Mouse (Mus musculus) retina, postnatal 7 days (tissue): ENCODE results near the gene 1190005I06Rik.

ENCODE experiments used
- DNase-seq: peaks from one replicate; pipeline ENCODE4 v3.0.0-alpha.2; 2012; ENCODE audit warnings: low read depth, low spot score

1190005I06Rik gene

DNA sequence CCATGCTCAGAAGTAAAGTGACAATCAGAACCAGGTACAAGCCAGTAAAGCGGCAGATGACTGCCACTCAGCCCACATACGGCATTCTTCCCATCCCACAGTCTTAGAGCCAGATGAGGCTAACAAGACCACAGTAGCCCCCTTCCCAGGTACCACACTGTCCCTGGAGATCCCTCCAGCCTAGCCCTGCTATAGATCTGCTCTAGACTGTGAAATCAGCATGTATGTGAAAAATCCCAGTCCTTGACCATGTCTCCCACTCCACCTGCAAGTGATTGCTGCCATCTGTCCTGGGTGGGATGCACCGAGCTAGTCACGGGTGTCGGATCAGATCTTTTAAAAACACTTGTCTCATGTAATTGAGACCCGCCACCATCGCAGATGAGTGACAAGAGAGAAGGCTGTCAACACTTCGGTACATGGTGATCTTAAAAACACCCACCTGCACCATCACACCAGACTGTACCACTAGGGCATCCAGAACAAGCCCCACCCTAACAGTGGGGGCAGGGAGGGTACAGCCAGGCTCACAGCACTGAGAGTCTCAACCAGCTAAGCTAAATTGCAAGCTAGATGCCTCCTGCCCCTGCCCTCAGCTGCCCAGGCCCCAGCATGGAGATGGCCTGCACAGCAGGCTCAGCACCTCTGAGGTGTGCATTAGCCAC lies 67.0 kb downstream of the 1190005I06Rik start:
- DNase-seq = no peak

DNA sequence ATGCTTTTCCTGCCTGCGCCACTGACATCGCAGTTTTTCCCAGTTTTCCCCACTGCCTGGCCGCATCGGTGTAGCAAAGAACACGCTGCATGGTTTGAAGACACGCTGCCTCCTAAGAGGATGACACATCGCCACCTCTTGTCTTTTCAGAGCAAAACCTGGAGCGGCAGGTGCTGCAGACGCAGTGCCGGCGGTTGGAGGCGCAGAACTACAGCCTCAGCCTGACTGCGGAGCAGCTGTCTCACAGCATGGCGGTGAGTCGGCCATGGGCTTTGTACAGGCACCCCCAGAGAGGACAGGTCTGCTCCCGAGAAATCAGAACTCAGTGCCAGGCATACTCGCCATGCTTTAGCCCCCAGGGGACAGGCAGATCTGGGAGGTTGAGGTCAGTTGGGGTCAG lies 69.6 kb downstream of the 1190005I06Rik start:
- DNase-seq = no peak

DNA sequence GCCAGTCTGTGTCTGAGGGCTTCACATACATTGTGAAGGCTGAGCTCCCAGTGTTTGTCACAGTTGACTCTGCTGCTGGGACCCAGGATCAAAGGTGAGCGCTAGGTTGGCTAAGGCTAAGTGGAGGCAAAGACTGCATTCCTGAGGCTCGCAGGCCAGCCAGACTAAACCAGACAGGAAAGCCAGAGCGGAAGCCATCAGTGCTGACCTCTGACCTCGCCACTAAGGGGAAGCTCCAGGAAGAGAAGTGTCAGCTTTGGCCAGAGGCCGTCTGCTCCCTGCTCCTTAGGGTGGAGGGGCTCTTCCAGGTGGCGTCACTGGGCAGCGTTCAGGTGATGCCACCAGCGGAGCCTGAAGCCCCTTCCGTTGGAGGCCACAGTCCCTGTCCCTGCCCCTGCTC lies 71.6 kb downstream of the 1190005I06Rik start:
- DNase-seq = no peak

DNA sequence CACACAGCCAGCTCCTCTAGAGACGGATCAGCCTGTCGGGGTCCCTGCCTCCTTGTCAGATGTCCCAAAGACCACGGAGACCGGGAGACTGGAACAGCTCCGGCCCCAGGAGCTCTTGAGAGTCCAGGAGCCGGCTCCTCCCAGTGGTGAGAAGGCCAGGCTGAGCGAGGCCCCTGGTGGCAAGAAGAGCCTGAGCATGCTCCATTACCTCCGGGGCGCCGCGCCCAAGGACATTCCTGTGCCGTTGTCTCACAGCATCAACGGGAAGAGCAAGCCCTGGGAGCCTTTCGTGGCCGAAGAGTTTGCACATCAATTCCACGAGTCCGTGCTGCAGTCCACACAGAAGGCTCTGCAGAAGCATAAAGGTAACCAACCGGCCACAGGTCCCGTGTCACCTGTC lies 72.5 kb downstream of the 1190005I06Rik start:
- DNase-seq = no peak

DNA sequence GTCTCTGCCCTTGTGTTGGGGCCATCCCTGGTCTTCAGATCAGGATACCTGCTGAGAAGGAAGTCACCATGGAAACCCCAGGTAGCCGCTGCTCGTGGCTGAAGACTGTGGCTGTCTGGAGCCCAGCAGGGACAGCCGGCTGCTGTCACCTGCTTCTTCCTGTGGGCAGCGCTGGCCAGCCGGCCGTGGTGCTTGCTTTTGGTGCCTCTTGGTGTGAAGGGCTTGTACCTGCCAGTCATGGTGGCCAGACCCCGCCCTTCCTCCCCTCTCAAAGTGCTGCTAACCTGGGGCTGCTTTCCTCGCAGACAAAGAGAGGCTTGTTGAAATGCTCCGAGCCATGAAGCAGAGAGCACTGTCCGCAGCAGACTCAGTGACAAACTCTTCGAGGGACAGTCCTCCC lies 73.6 kb downstream of the 1190005I06Rik start:
- no peak for DNase-seq

DNA sequence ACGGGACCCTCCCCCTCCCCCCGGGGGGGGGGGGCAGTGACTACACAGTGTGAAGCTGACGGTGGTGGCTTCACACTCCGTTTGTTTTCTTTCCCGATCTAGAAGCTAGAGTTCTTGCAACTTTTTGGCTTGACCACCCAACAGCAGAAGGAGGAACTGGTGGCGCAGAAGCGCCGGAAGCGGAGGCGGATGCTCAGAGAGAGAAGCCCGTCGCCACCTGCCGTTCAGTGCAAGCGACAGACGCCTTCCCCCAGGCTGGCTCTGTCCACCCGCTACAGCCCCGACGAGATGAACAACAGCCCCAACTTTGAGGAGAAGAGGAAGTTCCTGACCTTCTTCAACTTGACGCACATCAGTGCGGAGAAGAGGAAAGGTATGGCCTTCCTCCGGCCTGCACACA lies 74.9 kb downstream of the 1190005I06Rik start:
- no peak for DNase-seq

DNA sequence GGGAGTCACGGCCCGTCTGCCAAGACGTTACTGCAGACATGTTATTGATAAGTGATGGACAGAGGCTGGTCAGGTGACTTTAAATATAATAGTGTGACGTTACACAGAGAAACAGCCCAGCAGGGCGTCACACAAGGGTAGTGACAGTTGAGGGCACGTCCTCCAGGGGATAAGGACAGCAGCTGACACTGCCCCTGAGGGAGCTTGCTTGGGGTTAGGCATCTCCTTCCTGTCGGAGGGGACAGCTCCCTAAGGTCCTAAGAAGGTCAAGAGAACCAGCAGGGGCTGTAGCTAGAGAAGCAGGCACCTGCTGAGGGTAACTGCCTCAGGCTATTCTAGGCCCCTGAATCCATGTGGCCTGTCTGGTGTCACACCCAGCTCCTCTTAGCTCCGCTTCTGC lies 75.9 kb downstream of the 1190005I06Rik start:
- DNase-seq = no peak

DNA sequence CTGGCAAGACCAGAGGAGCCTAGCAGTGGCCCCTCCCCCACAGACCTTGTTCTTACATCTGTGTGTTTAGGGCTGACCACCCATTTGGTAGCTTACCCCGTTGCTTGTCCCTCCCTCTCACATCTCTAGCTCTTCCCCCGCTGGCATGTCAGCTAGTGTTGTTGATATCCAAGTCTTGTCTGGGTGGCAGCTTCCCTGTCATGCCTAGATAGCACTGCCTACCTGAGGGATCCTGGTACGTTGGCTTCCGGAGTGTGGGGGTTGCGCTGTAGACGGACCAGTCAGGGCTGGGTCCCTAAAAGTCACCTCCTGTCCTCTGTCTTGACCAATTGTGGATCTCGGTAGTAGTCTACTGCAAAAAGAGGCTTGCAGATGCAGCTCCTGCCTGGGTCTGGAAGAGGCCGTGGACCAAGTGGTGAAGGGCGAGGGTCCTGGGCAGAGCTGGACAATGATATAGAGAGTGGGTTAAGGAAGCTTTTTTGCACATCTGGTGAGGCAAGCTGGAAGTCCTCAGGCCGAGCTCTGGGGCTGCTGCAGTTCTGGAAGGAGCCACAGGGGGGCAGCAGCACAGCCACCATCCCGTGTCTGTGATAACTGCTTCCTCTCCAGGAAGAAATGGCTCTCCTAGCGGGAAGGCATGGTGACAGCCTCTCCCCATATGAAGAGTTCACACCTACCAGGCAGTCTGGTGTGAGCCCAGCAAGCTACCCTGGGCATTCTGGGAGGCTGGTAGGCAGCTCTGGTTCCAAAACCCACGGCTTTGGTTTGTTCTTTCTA lies 77.3 kb downstream of the 1190005I06Rik start:
- DNase-seq = peak; percentile 57

DNA sequence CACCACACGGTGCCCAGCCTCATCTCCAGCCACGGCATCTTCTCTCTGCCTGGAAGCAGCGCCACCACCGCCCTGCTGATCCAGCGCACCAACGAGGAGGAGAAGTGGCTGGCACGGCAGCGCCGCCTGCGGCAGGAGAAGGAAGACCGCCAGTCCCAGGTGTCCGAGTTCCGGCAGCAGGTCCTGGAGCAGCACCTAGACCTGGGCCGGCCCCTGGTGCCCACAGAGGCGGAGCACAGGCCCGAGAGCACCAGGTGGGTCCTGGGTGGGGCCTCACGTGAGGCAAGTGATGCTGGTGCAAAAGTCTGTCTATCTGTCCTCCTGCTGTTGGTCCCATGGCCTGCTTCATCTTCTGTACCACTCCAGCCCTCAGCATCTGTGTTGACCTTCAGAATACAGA lies 78.3 kb downstream of the 1190005I06Rik start:
- DNase-seq = no peak

DNA sequence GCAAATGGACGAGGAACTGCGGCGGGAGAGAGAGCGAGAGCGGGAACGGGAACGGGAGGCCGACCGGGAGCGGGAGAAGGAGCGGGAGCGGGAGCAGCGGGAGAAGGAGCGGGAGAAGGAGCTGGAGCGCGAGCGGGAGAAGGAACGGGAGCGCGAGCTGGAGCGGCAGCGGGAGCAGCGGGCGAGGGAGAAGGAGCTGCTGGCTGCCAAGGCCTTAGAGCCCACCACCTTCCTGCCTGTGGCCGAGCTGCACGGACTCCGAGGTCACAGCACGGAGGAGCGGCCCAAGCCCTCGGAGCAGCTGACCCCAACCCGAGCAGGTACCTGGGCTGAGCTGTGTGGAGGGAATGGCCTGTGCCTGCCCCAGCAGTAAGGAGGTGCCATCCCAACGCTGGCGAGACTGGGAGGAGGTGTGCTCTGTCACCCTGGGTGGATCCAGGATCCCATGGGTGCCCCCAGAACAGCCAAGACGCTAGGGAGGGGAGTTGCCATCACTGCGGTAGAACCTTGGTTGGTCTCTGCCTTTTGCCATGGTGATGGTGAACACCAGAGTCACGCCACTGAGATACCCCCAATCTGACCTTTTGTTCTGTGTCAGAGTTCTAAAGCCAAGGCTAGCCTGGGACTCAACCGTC lies 79.2 kb downstream of the 1190005I06Rik start:
- DNase-seq = no peak

DNA sequence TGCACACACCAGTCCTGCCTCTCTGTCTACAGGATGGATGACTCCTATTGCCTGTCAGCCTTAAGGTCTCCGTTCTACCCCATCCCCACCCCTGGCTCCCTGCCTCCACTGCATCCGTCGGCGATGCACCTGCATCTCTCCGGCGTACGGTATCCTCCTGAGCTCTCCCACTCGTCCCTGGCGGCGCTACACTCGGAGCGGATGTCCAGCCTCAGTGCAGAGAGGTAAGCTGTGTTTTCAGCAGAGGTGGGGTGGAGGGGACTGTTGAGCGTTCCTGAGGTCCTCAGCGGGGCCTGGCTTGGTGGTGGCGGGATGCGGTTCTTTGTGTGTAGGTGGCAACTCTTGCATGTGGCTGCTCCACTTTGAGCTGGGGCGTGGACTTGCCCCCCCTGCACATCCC lies 79.7 kb downstream of the 1190005I06Rik start:
- no peak for DNase-seq

DNA sequence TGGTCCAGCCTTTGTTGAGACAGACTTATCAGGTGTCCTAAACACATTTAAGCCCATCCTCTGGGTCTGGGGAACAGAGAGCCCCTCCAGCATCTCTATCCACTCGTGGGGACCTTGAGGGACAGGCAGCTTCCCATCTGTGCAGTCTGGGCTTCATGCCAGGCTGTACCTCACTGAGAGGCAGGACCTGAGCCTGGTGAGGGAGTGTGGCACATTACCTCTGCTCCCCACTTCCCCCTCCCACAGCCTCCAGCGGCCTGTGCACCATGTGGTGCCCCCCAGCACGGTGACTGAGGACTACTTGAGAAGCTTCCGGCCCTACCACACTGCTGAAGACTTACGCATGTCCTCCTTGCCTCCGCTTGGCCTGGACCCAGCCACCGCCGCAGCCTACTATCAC lies 80.8 kb downstream of the 1190005I06Rik start:
- DNase-seq = no peak

DNA sequence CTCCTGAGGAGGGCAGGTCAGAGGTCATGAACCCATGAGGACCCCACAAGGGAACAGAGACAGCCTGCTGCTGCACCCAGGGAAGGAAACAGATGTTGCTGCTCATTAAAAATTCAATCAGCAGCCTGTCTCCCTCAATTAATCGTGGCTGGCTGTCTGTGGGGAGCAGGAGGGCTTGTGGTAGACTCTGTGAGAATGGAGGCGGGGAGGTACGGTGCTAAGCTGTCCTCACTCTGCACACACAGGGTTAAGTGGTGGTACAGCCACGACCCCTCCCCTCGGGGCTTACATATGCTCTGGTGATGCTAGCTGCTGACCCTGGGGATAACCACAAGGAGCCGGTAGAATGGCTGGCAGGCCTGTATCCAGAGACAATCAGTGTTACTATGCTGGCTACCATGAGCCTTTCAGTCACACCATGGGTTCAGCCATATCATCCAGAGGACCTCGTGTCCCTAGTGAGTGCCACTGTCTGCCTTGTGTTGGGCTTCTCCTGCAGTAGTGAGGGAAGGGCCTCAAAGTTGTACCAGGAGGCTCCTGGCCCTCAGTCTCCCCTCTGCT lies 82.2 kb downstream of the 1190005I06Rik start:
- no peak for DNase-seq

DNA sequence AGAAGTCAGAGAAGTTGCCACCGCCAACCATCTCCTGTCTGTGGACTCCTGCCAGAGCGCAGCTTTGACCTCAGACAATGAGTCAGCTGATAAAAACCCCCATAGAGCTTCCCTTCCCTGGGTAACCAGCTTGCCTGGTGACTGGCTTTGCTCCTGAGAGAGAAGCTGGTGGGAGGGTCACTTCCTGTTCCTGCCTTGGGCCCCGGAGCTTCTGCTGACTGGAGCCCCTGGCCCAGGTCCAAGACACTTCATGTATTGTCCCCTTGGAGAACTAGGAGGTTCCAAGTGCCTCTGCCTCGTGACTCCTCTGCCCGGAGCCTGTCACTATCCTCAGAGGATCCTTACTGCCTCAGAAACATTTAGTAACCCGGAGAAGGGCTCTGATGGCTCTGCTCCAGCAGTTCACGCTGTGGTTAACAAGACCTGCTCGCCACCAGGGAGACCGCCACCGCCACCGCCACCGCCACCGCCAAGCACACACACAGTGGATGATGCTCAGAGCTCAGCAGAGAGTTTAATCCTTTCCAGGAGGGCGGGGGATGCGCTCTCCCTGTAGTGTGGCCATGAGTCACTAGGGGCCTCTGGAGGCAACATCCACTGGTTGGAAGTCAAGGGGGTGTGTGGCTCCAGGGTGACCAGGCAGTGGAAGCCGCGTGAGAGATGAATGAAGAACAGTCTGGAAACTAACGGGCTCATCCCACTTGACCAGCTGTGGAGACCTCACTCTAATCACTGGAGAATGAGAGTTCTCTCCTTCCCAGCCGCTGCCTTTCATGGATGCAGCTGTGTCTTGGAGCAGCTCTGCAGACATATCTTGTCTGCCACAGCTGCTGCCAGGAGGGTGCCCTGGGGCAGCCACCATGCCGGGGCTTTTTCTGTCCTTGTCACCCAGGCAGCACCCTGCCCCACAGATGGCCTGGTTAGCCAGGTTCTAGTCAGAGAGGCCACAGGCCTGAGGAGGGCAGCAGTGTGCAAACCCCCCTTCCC lies 83.3 kb downstream of the 1190005I06Rik start:
- DNase-seq = peak; percentile 83

DNA sequence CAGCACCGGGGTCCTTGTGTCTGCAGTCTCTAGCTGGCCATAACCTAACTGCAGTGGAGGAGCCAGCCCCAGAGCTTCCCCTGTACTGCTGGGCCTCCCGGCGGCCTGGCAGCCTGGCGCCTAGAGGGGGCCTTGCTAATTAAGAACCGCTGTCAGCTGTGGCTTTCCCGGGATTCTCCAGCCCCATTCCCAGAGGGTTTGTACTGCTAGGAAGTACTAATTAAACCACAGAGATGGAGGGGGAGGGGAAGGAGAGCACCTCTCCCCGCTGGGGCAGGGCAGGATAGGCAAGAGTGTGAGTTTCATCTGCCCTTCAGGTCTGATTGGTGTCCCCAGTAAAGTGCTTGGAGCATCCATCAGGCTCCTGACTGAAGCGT lies 84.1 kb downstream of the 1190005I06Rik start:
- no peak for DNase-seq

DNA sequence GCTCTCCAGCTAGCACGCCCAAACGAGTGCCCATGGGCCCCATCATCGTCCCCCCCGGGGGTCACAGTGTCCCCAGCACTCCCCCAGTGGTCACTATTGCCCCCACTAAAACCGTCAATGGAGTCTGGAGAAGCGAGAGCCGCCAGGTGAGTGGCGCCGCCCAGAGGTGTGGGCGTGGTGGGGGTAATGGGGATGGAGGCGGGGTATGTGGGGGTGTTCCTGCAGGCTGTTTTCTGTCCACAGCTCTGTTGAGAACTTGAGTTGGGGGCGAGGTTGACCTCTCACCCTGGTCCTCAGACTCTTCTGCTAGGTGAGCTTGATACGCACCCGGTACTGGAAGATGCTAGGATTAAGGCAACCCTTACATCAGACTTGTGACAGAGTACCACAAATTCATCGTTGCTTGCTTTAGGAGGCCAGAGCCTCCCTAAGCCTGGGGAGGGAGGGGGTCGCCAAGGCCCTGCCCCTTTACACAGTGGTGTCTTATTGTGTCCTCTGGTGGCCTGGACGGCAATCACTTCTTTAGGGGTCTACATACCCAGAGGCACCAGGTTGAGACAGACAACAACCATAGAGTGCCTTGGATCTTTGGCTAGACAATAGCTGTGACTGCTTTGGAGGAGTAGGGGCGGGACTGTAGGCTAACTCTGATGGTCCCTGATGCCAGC lies 84.6 kb downstream of the 1190005I06Rik start:
- DNase-seq = no peak

DNA sequence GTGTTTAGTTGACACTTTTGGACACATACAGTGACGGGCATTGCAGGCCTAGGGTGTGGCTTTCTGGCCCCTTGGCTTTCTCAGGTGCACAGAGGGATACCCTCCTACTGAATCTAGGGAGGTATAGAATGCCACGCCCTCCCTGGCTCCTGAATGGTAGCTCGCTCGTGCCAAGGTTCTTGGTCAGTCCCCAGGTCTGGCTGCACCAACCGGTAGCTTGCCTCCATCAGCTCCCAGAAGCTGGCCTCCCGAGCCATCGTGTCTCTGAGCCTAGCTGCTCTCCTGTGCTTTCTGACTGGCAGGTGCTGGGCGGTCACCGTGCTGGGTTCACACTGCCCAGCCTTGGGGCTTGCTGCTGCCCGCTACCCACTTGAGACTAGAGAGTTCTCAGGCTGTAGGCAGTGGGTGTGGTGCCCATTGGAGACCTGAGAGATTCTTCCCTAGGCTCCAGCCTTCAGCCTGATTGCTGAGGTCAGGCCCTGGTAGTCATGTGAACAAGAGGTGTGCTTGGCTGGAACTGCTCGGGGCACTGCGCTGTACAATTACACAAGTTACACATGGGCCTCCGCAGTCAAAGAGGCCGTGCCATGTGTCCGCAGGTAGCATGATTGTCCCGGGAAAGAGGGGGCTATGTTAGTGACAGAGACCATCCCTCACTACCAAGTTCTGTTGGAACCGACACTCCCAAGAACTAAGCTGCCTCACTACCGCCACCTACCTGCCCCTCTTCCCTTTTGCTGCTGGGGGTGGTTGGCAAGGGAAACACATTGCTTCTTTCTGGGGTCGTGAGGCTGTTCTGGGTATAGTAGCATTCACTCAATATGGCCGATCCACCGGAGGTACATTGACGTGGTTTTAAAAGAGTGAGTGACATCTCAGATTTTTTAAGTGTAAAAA lies 85.6 kb downstream of the 1190005I06Rik start:
- DNase-seq = no peak

DNA sequence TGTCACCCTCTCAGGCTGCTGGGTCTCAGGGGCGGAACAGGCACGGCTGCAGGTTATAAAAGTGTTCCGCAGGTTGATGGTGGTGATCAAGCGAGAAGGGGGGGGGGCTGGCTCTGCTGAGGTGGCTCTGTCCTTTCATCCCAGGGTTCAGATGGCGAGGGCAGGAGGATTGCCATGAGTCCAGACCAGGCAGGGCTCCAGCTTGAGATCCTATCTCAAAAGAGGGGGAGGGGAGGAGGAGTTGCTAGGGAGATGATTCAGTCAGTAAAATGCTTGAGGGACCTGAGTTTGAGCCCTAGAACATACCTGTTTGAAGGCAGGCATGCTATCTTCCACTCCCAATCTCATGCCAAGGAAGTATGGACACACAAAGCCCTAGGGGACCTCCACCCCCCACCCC lies 86.9 kb downstream of the 1190005I06Rik start:
- DNase-seq = no peak

DNA sequence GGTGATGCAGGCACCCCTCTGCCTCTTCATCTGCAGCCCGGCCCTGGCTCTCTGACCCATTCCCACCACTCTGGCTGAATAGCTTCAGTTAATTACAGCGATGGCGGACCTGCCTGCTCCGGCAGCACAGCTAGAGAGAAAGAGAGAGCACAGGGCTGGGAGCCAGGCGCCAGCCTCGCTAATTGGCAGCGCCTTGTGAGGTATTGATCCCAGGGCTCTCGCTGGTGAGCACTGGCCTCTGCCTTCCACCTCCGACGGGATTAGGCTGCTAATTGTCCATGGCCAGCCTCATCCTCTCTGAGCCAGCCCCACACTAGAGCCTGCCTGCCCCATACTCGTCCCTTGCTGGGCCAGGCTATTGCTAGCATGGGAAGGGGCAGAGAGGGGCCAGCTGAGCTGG lies 87.8 kb downstream of the 1190005I06Rik start:
- DNase-seq = no peak
